Mouse (Mus musculus) forebrain, embryonic 16.5 days (tissue): Measurements from ENCODE around the gene Nuak1. TPM values are rescaled to one million over a fixed set of nuclear protein-coding genes. Genes with fewer than 3 reads are reported as not detected.
A peak's percentile ranks its signal among the peaks of the same experiment; 100 is the strongest.

Source experiments
- ATAC-seq: fragments of 200-750 bp; cut with Nextera tagmentation; 2 replicates; pipeline ENCODE4 v1.8.0; 2017; ENCODE audit warnings: mild to moderate bottlenecking, moderate library complexity
- H3K27ac ChIP-seq: fragments of 300-500 bp; sonication (generic); 2 replicates; pipeline ENCODE4 v1.5.1; 2014; ENCODE audit warnings: low read length, control low read depth
- H3K27me3 ChIP-seq: fragments of 300-500 bp; sonication (generic); replicated peaks from 2 replicates; pipeline ENCODE4 v1.6.1; 2014; ENCODE audit warnings: low read length; ENCODE audit not compliant: control insufficient read depth, insufficient read depth
- H3K36me3 ChIP-seq: fragments of 300-500 bp; sonication (generic); 2 replicates; pipeline ENCODE4 v1.6.1; 2014; ENCODE audit not compliant: control insufficient read depth, insufficient read depth
- H3K4me1 ChIP-seq: fragments of 300-500 bp; sonication (generic); replicated peaks from 2 replicates; pipeline ENCODE4 v1.6.1; 2014; ENCODE audit warnings: low read length; ENCODE audit not compliant: control insufficient read depth, insufficient read depth
- H3K4me2 ChIP-seq: fragments of 300-500 bp; sonication (generic); 2 replicates; pipeline ENCODE4 v1.6.1; 2014; ENCODE audit warnings: mild to moderate bottlenecking, low read length, control low read depth
- H3K4me3 ChIP-seq: fragments of 300-500 bp; sonication (generic); replicated peaks from 2 replicates; pipeline ENCODE4 v1.5.1; 2014; ENCODE audit warnings: mild to moderate bottlenecking, low read length, control low read depth
- H3K9ac ChIP-seq: fragments of 300-500 bp; sonication (generic); replicated peaks from 2 replicates; pipeline ENCODE4 v1.6.1; 2014; ENCODE audit warnings: low read depth, low read length, control low read depth
- H3K9me3 ChIP-seq: fragments of 300-500 bp; sonication (generic); 2 replicates; pipeline ENCODE4 v1.6.1; 2016; ENCODE audit warnings: low read length; ENCODE audit not compliant: control insufficient read depth
- WGBS: fragments of 180-500 bp; shearing (Covaris S2); extraction: QIAGEN DNeasy Blood & Tissue Kit; methylation state at CpG from one replicate; pipeline ENCODE4 v1.1.7; 2014; 5-methylcytosine and 5-hydroxymethylcytosine counted together
- polyA plus RNA-seq: library from polyadenylated mRNA; unstranded; fragments of >200 nt; fragmentation: Nextera tagmentation; extraction: Ambion mirVana; gene quantifications from 2 replicates; pipeline ENCODE4 v1.2.1, GENCODE M21; 2015

Gene Nuak1
- polyA plus RNA-seq, 1 experiment from 2014 or later, result 12.5 TPM

- no peak for ATAC-seq
- H3K4me3 ChIP-seq, result no peak overlapping the region
- no peak overlapping the region for H3K4me2 ChIP-seq
- no peak overlapping the region for H3K27ac ChIP-seq
- H3K9ac ChIP-seq, result no peak overlapping the region
- H3K36me3 ChIP-seq, result no peaks in the 10 kb centered on the region
- 48% methylated on average over 4 of the region's 4 CpGs for WGBS
- H3K4me1 ChIP-seq, result no peaks in the 10 kb centered on the region
- H3K27me3 ChIP-seq, result no peaks in the 10 kb centered on the region
- no peaks in the 10 kb centered on the region; the same call in 1 of the 2 replicates for H3K9me3 ChIP-seq
These were observed 39.7 kb upstream of the Nuak1 start for GRCm38 (mm10) chr10:84480146-84480545.

GRCm38 (mm10) chr10:84477613-84478076 is 37.2 kb upstream of the Nuak1 start:
- no peaks in the 10 kb centered on the region for H3K4me1 ChIP-seq
- no peak overlapping the region for H3K27ac ChIP-seq
- ATAC-seq, result no peak
- no peak overlapping the region for H3K4me3 ChIP-seq
- H3K9ac ChIP-seq, result no peak overlapping the region
- WGBS, result 5% methylated on average over 3 of the region's 3 CpGs
- no peaks in the 10 kb centered on the region for H3K36me3 ChIP-seq
- H3K4me2 ChIP-seq, result no peak overlapping the region
- no peaks in the 10 kb centered on the region for H3K27me3 ChIP-seq
- no peaks in the 10 kb centered on the region; the same call in 1 of the 2 replicates for H3K9me3 ChIP-seq

- Histone ChIP-seq H3K9ac (no peak overlapping the region), H3K4me1 (no peaks in the 10 kb centered on the region), H3K9me3 (no peaks in the 10 kb centered on the region; the same call in 1 of the 2 replicates), H3K27me3 (no peaks in the 10 kb centered on the region), H3K4me2 (no peak overlapping the region), H3K4me3 (no peak overlapping the region), H3K36me3 (no peaks in the 10 kb centered on the region), H3K27ac (no peak overlapping the region)
- 70% methylated on average over 4 of the region's 4 CpGs for WGBS
- ATAC-seq, result no peak
These were observed 36.7 kb upstream of the Nuak1 start for GRCm38 (mm10) chr10:84477045-84477612.

DNA sequence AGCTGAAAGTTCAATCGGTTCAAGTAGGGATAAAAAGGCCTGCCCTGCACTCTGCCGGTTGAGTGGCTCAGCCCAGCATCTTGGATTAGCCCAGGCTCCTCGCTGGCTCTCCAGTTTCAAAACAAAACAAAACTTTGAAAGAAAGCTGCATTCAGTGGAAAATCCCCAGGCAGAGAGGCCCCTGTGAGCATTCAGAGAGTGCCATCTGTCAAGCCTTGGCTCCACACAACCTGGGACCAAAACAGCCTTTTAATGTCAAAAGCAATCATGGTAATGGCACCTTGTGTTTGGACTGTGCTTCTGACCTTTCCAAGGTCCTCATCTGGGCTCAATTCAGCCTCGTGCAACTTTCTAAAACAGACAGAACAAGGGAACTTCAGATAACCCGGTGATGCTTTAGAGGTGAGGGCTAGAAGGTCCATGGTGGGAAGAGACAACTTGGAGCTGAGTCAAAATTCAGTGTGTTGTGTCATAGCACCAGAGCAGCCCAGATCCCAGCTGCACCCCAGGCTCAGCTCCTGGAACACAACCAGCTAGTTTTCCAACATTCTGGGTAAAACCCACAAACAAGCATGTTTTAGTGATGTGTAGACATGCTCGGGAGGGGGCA is 27.3 kb upstream of the Nuak1 start:
- H3K9me3 ChIP-seq, result no peaks in the 10 kb centered on the region
- ATAC-seq, result peak; percentile 40; the same call in 1 of the 2 replicates
- WGBS, result 18% methylated on average over 6 of the region's 6 CpGs
- no peaks in the 10 kb centered on the region for H3K27me3 ChIP-seq
- no peak overlapping the region for H3K27ac ChIP-seq
- no peak overlapping the region for H3K4me2 ChIP-seq
- H3K36me3 ChIP-seq, result no peaks in the 10 kb centered on the region
- peaks cover 4% of the 10 kb centered on the region for H3K4me1 ChIP-seq
- H3K9ac ChIP-seq, result no peak overlapping the region
- H3K4me3 ChIP-seq, result no peak overlapping the region

GRCm38 (mm10) chr10:84465511-84465910 is 25.1 kb upstream of the Nuak1 start:
- no peak for ATAC-seq
- Histone ChIP-seq H3K4me3 (no peak overlapping the region), H3K27ac (no peak overlapping the region), H3K27me3 (no peaks in the 10 kb centered on the region), H3K9ac (no peak overlapping the region), H3K9me3 (no peaks in the 10 kb centered on the region), H3K4me1 (peaks cover 4% of the 10 kb centered on the region), H3K36me3 (no peaks in the 10 kb centered on the region), H3K4me2 (no peak overlapping the region)
- 68% methylated on average over 4 of the region's 4 CpGs for WGBS

- no peak for ATAC-seq
- Histone ChIP-seq H3K9ac (no peak overlapping the region), H3K4me2 (no peak overlapping the region), H3K27ac (no peak overlapping the region), H3K36me3 (no peaks in the 10 kb centered on the region), H3K4me1 (no peaks in the 10 kb centered on the region), H3K9me3 (no peaks in the 10 kb centered on the region), H3K4me3 (no peak overlapping the region), H3K27me3 (no peaks in the 10 kb centered on the region)
- WGBS, result 88% methylated on average over 8 of the region's 8 CpGs
These were observed 20.2 kb upstream of the Nuak1 start for GRCm38 (mm10) chr10:84460420-84461101.

DNA sequence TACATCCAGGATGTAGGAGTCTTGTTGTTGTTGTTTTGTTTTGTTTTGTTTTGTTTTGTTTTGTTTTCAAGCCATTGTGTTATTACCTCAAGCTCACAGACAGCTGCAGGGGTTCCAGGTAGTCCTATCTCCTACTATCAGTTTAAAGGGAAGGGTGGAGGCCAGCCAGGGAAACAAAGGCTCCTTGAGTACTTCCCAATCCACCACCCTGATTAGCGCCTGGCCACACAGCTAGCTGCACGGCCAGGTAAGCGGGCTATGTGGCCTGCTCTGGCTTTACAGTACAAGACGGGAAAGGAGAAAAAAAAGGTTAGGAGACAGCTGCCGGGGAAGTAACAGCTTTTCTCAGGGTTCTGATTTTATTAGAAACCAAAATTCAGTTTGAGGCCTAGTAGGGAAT is 17.7 kb upstream of the Nuak1 start:
- H3K9ac ChIP-seq, result no peak overlapping the region
- ATAC-seq, result no peak
- no peaks in the 10 kb centered on the region for H3K4me1 ChIP-seq
- no peak overlapping the region for H3K4me3 ChIP-seq
- H3K9me3 ChIP-seq, result no peaks in the 10 kb centered on the region
- H3K27ac ChIP-seq, result no peak overlapping the region
- H3K27me3 ChIP-seq, result no peaks in the 10 kb centered on the region
- no peak overlapping the region for H3K4me2 ChIP-seq
- 75% methylated on average over 5 of the region's 5 CpGs for WGBS
- no peaks in the 10 kb centered on the region for H3K36me3 ChIP-seq

DNA sequence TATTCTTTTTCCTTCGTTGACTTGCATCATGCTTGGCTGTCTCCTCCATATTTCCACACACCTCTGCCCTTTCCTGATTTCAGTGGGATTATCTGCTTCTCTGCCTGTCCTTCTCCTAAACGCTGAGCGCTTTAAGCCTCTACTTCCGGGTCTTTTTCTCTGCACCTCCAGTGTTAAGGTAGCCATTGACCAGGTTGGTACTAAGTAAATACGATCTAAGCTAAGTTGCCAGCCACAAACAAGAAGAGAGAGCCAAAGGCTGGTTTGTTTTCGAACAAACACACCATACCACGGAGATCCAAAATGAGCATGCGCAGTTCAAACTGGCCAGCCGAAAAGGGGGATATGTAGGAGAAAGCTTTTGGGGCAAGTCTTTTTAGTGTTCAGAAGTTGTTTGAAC is 17.1 kb upstream of the Nuak1 start:
- H3K9me3 ChIP-seq, result no peaks in the 10 kb centered on the region
- no peak overlapping the region for H3K27ac ChIP-seq
- H3K4me2 ChIP-seq, result no peak overlapping the region
- H3K36me3 ChIP-seq, result no peaks in the 10 kb centered on the region
- no peaks in the 10 kb centered on the region for H3K27me3 ChIP-seq
- ATAC-seq, result no peak
- H3K4me1 ChIP-seq, result no peaks in the 10 kb centered on the region
- H3K4me3 ChIP-seq, result no peak overlapping the region
- no peak overlapping the region for H3K9ac ChIP-seq
- WGBS, result 92% methylated on average over 9 of the region's 9 CpGs

DNA sequence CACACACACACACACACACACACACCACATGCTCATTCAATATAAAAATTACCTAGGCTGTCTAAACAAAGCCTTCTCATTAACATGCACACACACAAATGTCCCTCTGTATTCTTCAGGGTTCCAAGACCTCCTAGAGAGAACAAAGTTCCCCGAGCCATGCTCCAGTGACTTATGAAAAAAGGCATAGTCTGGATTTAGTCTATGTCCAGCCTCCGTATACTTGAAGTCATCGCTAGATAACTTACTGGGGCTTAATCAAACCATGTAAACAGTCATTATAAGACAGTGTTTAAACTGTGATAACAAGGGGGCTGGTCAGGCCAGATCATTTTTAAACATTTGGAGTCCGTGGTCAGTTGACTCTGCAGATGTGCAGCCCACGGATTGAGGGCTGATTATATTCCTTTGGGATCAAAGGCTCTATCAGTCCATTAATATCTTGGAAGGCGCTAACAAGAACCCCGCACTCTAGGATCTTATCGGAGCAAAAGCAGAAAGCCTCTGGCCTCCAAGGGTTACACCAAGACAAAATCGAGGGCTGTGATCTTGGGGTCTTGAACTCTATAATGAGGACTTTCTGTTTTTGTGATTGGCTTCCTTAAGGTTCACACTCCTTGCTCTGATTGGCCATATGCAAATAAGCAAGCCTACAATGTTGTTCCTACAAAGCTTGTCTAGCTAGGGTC is 16.4 kb upstream of the Nuak1 start:
- Histone ChIP-seq H3K27ac (no peak overlapping the region), H3K9me3 (no peaks in the 10 kb centered on the region), H3K27me3 (no peaks in the 10 kb centered on the region), H3K4me3 (no peak overlapping the region), H3K4me2 (no peak overlapping the region), H3K9ac (no peak overlapping the region), H3K36me3 (no peaks in the 10 kb centered on the region), H3K4me1 (no peaks in the 10 kb centered on the region)
- no peak for ATAC-seq
- 48% methylated on average over 9 of the region's 9 CpGs for WGBS
